Mouse (Mus musculus): ENCODE results near the gene Dusp12. TPM values are rescaled to one million over a fixed set of nuclear protein-coding genes. Genes with fewer than 3 reads are reported as not detected.
A peak's percentile ranks its signal among the peaks of the same experiment; 100 is the strongest.

The Dusp12 gene
- polyA plus RNA-seq, 1 experiment = 39.9 TPM

DNA sequence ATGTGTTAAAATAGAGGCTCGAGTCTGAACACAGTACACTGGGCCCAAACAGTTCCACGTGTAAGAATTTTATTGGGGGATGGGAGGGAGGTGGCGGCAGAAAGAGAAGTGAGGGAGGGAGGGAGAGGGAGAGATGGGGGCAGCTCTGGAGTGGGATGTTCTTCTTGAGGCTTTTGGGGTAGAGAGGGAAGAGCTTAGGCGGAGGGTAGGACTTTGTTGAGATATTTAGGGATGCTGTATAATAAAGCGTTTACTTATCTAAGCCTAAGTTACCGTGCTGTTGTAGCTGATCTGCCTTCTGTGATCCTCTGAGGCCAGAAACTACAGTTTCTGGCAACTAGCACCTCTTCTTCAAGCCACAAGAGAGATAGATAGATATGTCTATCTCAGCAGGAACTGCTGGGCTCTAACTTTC is 711 bp upstream of the Dusp12 start:
- H3K4me3 ChIP-seq (ENCODE audit: insufficient read depth, poor library complexity, severe bottlenecking) = no peak overlapping the region
- no peak for TF ChIP-seq USF1 (IDR thresholded peaks at IDR 0.05; ENCODE audit: low read depth)
- no peak for TF ChIP-seq MAX (IDR thresholded peaks at IDR 0.05)
- TF ChIP-seq CEBPB (IDR thresholded peaks at IDR 0.05; ENCODE audit: low read depth) = no peak
- TF ChIP-seq FOSL1 (IDR thresholded peaks at IDR 0.05; ENCODE audit: insufficient read depth, low read length, poor library complexity, severe bottlenecking) = no peak
- no peak for TF ChIP-seq MYOD1 (IDR thresholded peaks at IDR 0.05; ENCODE audit: control insufficient read depth, insufficient read length, low read depth)
- TF ChIP-seq MYOG (IDR thresholded peaks at IDR 0.05; ENCODE audit: control insufficient read depth, extremely low read depth, insufficient read length) = no peak
- TF ChIP-seq CTCF (IDR thresholded peaks at IDR 0.05; ENCODE audit: control insufficient read depth, insufficient read depth, insufficient read length) = no peak
- H3K27me3 ChIP-seq (ENCODE audit: control insufficient read depth, insufficient read depth, insufficient read length) = no peaks in the 10 kb centered on the region
- H3K36me3 ChIP-seq (ENCODE audit: control insufficient read depth, insufficient read depth) = no peaks in the 10 kb centered on the region
- H3K79me3 ChIP-seq (ENCODE audit: low read depth) = peaks cover 10% of the 10 kb centered on the region
- H3ac ChIP-seq (ENCODE audit: control insufficient read depth, insufficient read length, low read depth) = no peak overlapping the region
- peaks cover 31% of the 10 kb centered on the region for H3K79me2 ChIP-seq (ENCODE audit: control insufficient read depth, insufficient read depth)

DNA sequence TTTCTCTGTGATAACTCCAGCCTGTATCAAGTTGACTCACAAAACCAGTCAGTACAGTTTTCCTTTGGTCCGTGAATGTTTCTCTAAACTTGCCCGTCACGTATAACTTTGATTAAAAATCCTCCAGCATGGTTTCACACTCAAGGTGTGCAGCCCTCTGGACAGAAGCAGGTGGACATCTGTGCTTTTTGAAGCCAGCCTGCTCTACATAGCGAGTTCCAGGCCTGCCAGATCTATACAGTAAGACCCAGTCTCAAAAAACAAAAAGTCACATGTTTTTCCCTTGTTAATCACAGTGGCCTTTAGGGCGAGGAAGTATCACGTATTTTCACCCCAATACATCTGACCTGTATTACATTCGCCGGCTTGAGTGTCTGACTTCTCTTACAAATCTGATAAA is 950 bp downstream of the Dusp12 start:
- peaks cover 9% of the 10 kb centered on the region for H3K36me3 ChIP-seq (ENCODE audit: control insufficient read depth, insufficient read depth)
- H3K79me2 ChIP-seq (ENCODE audit: control insufficient read depth, insufficient read depth) = peaks cover 31% of the 10 kb centered on the region
- H3K79me3 ChIP-seq (ENCODE audit: low read depth) = peaks cover 11% of the 10 kb centered on the region
- H3K4me3 ChIP-seq (ENCODE audit: insufficient read depth, poor library complexity, severe bottlenecking) = peak overlapping the region; percentile 76
- peak overlapping the region; percentile 97 for H3ac ChIP-seq (ENCODE audit: control insufficient read depth, insufficient read length, low read depth)
- H3K27me3 ChIP-seq (ENCODE audit: control insufficient read depth, insufficient read depth, insufficient read length) = no peaks in the 10 kb centered on the region
- TF ChIP-seq MAX (IDR thresholded peaks at IDR 0.05) (no peak), FOSL1 (IDR thresholded peaks at IDR 0.05; ENCODE audit: insufficient read depth, low read length, poor library complexity, severe bottlenecking) (no peak), MYOD1 (IDR thresholded peaks at IDR 0.05; ENCODE audit: control insufficient read depth, insufficient read length, low read depth) (no peak), CEBPB (IDR thresholded peaks at IDR 0.05; ENCODE audit: low read depth) (no peak)

DNA sequence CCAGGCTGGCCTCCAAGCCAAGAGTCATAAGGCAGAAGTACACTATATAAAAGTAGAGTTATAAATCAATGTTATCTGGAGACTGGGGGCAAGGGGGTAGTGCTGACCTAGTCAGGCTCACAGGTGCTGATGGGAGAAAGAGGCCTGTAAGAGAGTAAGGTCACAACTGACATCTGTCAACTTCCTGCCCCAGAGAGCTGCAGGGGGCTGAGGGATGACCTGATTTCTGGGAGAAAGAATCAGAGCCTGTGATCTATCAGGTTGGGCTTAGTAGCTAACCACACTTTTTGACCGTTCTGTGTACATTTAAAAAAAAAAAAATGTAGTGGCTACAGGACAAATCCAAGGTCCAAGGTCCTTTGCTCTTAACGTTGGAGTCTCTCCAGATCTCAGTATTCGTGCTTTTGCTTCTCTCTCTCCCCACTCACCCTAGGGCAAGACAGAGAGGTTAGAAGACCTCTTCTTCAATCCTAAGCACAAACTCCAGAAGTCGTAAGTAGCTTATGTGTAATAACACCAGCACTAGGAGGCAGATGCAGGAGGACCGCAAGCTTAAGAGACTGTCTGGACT is 2.3 kb downstream of the Dusp12 start:
- Histone ChIP-seq H3K79me3 (ENCODE audit: low read depth) (peaks cover 13% of the 10 kb centered on the region), H3K4me3 (ENCODE audit: insufficient read depth, poor library complexity, severe bottlenecking) (no peak overlapping the region), H3K36me3 (ENCODE audit: control insufficient read depth, insufficient read depth) (peaks cover 9% of the 10 kb centered on the region), H3K27me3 (ENCODE audit: control insufficient read depth, insufficient read depth, insufficient read length) (no peaks in the 10 kb centered on the region), H3K79me2 (ENCODE audit: control insufficient read depth, insufficient read depth) (peaks cover 31% of the 10 kb centered on the region), H3ac (ENCODE audit: control insufficient read depth, insufficient read length, low read depth) (no peak overlapping the region)
- no peak for TF ChIP-seq USF1 (IDR thresholded peaks at IDR 0.05; ENCODE audit: low read depth)
- no peak for TF ChIP-seq MYOG (IDR thresholded peaks at IDR 0.05; ENCODE audit: control insufficient read depth, extremely low read depth, insufficient read length)
- no peak for TF ChIP-seq CTCF (IDR thresholded peaks at IDR 0.05; ENCODE audit: control insufficient read depth, insufficient read depth, insufficient read length)
- TF ChIP-seq MAX (IDR thresholded peaks at IDR 0.05) = no peak
- TF ChIP-seq FOSL1 (IDR thresholded peaks at IDR 0.05; ENCODE audit: insufficient read depth, low read length, poor library complexity, severe bottlenecking) = no peak
- TF ChIP-seq CEBPB (IDR thresholded peaks at IDR 0.05; ENCODE audit: low read depth) = no peak
- no peak for TF ChIP-seq MYOD1 (IDR thresholded peaks at IDR 0.05; ENCODE audit: control insufficient read depth, insufficient read length, low read depth)

- H3ac ChIP-seq (ENCODE audit: control insufficient read depth, insufficient read length, low read depth) = no peak overlapping the region
- no peak overlapping the region for H3K4me3 ChIP-seq (ENCODE audit: insufficient read depth, poor library complexity, severe bottlenecking)
- TF ChIP-seq CEBPB (IDR thresholded peaks at IDR 0.05; ENCODE audit: low read depth) (no peak), MAX (IDR thresholded peaks at IDR 0.05) (no peak), USF1 (IDR thresholded peaks at IDR 0.05; ENCODE audit: low read depth) (no peak), MYOD1 (IDR thresholded peaks at IDR 0.05; ENCODE audit: control insufficient read depth, insufficient read length, low read depth) (no peak), MYOG (IDR thresholded peaks at IDR 0.05; ENCODE audit: control insufficient read depth, extremely low read depth, insufficient read length) (no peak), FOSL1 (IDR thresholded peaks at IDR 0.05; ENCODE audit: insufficient read depth, low read length, poor library complexity, severe bottlenecking) (no peak), CTCF (IDR thresholded peaks at IDR 0.05; ENCODE audit: control insufficient read depth, insufficient read depth, insufficient read length) (no peak)
- peaks cover 40% of the 10 kb centered on the region for H3K36me3 ChIP-seq (ENCODE audit: control insufficient read depth, insufficient read depth)
- H3K27me3 ChIP-seq (ENCODE audit: control insufficient read depth, insufficient read depth, insufficient read length) = no peaks in the 10 kb centered on the region
- peaks cover 6% of the 10 kb centered on the region for H3K79me2 ChIP-seq (ENCODE audit: control insufficient read depth, insufficient read depth)
- peaks cover 6% of the 10 kb centered on the region for H3K79me3 ChIP-seq (ENCODE audit: low read depth)
These were observed 8.4 kb downstream of the Dusp12 start for GRCm38 (mm10) chr1:170876906-170877305.

GRCm38 (mm10) chr1:170875676-170876075 is 9.7 kb downstream of the Dusp12 start:
- TF ChIP-seq MYOD1 (IDR thresholded peaks at IDR 0.05; ENCODE audit: control insufficient read depth, insufficient read length, low read depth) = no peak
- TF ChIP-seq CTCF (IDR thresholded peaks at IDR 0.05; ENCODE audit: control insufficient read depth, insufficient read depth, insufficient read length) = no peak
- TF ChIP-seq MYOG (IDR thresholded peaks at IDR 0.05; ENCODE audit: control insufficient read depth, extremely low read depth, insufficient read length) = no peak
- no peak for TF ChIP-seq USF1 (IDR thresholded peaks at IDR 0.05; ENCODE audit: low read depth)
- peaks cover 45% of the 10 kb centered on the region for H3K36me3 ChIP-seq (ENCODE audit: control insufficient read depth, insufficient read depth)

DNA sequence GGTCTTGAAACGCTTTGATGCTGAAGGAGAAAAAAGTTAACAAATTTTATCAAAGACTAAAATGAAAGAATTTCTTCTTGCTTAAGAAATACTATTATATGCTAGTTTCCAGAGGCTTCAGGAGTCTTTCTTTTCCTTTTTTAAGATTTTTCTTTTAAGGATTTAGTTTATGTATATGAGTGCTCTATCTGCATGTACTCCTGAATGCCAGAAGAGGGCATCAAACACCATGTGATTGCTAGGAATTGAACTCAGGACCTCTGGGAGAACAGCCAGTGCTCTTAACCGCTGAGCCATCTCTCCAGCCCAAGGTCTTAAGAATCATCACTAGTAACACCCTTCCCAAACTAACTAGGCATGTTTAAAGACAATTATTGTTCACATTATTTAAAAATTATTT is 13.4 kb downstream of the Dusp12 start:
- H3K79me2 ChIP-seq (ENCODE audit: control insufficient read depth, insufficient read depth) = peaks cover 7% of the 10 kb centered on the region
- no peaks in the 10 kb centered on the region for H3K27me3 ChIP-seq (ENCODE audit: control insufficient read depth, insufficient read depth, insufficient read length)
- TF ChIP-seq MYOG (IDR thresholded peaks at IDR 0.05; ENCODE audit: control insufficient read depth, extremely low read depth, insufficient read length) (no peak), USF1 (IDR thresholded peaks at IDR 0.05; ENCODE audit: low read depth) (no peak), MAX (IDR thresholded peaks at IDR 0.05) (no peak), MYOD1 (IDR thresholded peaks at IDR 0.05; ENCODE audit: control insufficient read depth, insufficient read length, low read depth) (no peak), CTCF (IDR thresholded peaks at IDR 0.05; ENCODE audit: control insufficient read depth, insufficient read depth, insufficient read length) (no peak), CEBPB (IDR thresholded peaks at IDR 0.05; ENCODE audit: low read depth) (no peak), FOSL1 (IDR thresholded peaks at IDR 0.05; ENCODE audit: insufficient read depth, low read length, poor library complexity, severe bottlenecking) (no peak)
- H3K79me3 ChIP-seq (ENCODE audit: low read depth) = peaks cover 5% of the 10 kb centered on the region
- H3K4me3 ChIP-seq (ENCODE audit: insufficient read depth, poor library complexity, severe bottlenecking) = no peak overlapping the region
- peaks cover 36% of the 10 kb centered on the region for H3K36me3 ChIP-seq (ENCODE audit: control insufficient read depth, insufficient read depth)
- H3ac ChIP-seq (ENCODE audit: control insufficient read depth, insufficient read length, low read depth) = no peak overlapping the region

More at GRCm38 (mm10) chr1:170875676-170876075, 9.7 kb downstream of the Dusp12 start:
- Histone ChIP-seq H3K79me3 (ENCODE audit: low read depth) (peaks cover 3% of the 10 kb centered on the region), H3ac (ENCODE audit: control insufficient read depth, insufficient read length, low read depth) (no peak overlapping the region), H3K27me3 (ENCODE audit: control insufficient read depth, insufficient read depth, insufficient read length) (no peaks in the 10 kb centered on the region), H3K4me3 (ENCODE audit: insufficient read depth, poor library complexity, severe bottlenecking) (no peak overlapping the region), H3K79me2 (ENCODE audit: control insufficient read depth, insufficient read depth) (no peaks in the 10 kb centered on the region)

Data from C2C12 (cell line).